Mouse (Mus musculus) stomach, postnatal 0 days (tissue): ENCODE results near the gene Kmt5a. TPM values are rescaled to one million over a fixed set of nuclear protein-coding genes. Genes with fewer than 3 reads are reported as not detected.

Experiments
- ATAC-seq: fragments of 200-750 bp; cut with Nextera tagmentation; 2 replicates; pipeline ENCODE4 v1.8.0; 2017; ENCODE audit not compliant: low FRiP score, low TSS enrichment
- DNase-seq: peaks from one replicate; pipeline ENCODE4 v3.0.0-alpha.2; 2016; ENCODE audit warnings: low spot score
- H3K27ac ChIP-seq: fragments of 300-500 bp; sonication (generic); replicated peaks from 2 replicates; pipeline ENCODE4 v1.5.1; 2014; ENCODE audit warnings: mild to moderate bottlenecking, control low read depth
- H3K27me3 ChIP-seq: fragments of 300-500 bp; sonication (generic); 2 replicates; pipeline ENCODE4 v1.6.1; 2014; ENCODE audit warnings: low read length; ENCODE audit not compliant: control insufficient read depth, insufficient read depth
- H3K36me3 ChIP-seq: fragments of 300-500 bp; sonication (generic); 2 replicates; pipeline ENCODE4 v1.6.1; 2014; ENCODE audit warnings: low read length, mixed read lengths; ENCODE audit not compliant: control insufficient read depth, insufficient read depth
- H3K4me1 ChIP-seq: fragments of 300-500 bp; sonication (generic); replicated peaks from 2 replicates; pipeline ENCODE4 v1.6.1; 2014; ENCODE audit warnings: antibody characterized with exemption; ENCODE audit not compliant: control insufficient read depth, insufficient read depth
- H3K4me2 ChIP-seq: fragments of 300-500 bp; sonication (generic); replicated peaks from 2 replicates; pipeline ENCODE4 v1.6.1; 2014; ENCODE audit warnings: low read depth, mild to moderate bottlenecking, control low read depth, moderate library complexity
- H3K4me3 ChIP-seq: fragments of 300-500 bp; sonication (generic); 2 replicates; pipeline ENCODE4 v1.5.1; 2014; ENCODE audit warnings: low read depth, low read length, control low read depth
- H3K9ac ChIP-seq: fragments of 300-500 bp; sonication (generic); 2 replicates; pipeline ENCODE4 v1.6.1; 2014; ENCODE audit warnings: mild to moderate bottlenecking, low read length, control low read depth, mixed read lengths
- H3K9me3 ChIP-seq: fragments of 300-500 bp; sonication (generic); 2 replicates; pipeline ENCODE4 v1.6.1; 2016; ENCODE audit warnings: low read length; ENCODE audit not compliant: control insufficient read depth
- CTCF ChIP-seq: IDR thresholded peaks from 2 replicates; pipeline ENCODE4 v1.5.1; 2016; ENCODE audit warnings: antibody characterized with exemption, low read depth, mild to moderate bottlenecking, moderate library complexity
- EP300 ChIP-seq: optimal IDR thresholded peaks from 2 replicates; pipeline ENCODE3; 2016; ENCODE audit warnings: antibody characterized with exemption
- WGBS: fragments of 180-500 bp; shearing (Covaris S2); extraction: QIAGEN DNeasy Blood & Tissue Kit; methylation state at CpG from one replicate; pipeline ENCODE4 v1.1.7; 2014; 5-methylcytosine and 5-hydroxymethylcytosine counted together
- polyA plus RNA-seq: library from polyadenylated mRNA; unstranded; fragments of >200 nt; fragmentation: Nextera tagmentation; extraction: Ambion mirVana; gene quantifications from 2 replicates; pipeline ENCODE4 v1.2.1, GENCODE M21; 2015

The Kmt5a gene
- polyA plus RNA-seq, 1 experiment from 2014 or later, result 64.1 TPM

- Histone ChIP-seq H3K9me3 (no peaks in the 10 kb centered on the region), H3K4me1 (no peaks in the 10 kb centered on the region), H3K4me3 (no peak overlapping the region), H3K27me3 (no peaks in the 10 kb centered on the region), H3K36me3 (peaks cover 6% of the 10 kb centered on the region), H3K4me2 (no peak overlapping the region), H3K9ac (no peak overlapping the region), H3K27ac (no peak overlapping the region)
- TF ChIP-seq CTCF, result no peak
- no peak for TF ChIP-seq EP300
- no peak for DNase-seq
- WGBS, result 80% methylated on average over 4 of the region's 4 CpGs
- no peak for ATAC-seq
These were observed 52.9 kb downstream of the Kmt5a start for GRCm38 (mm10) chr5:124492618-124493017.

GRCm38 (mm10) chr5:124493455-124493854 is 53.7 kb downstream of the Kmt5a start:
- Histone ChIP-seq H3K36me3 (peaks cover 12% of the 10 kb centered on the region), H3K27me3 (no peaks in the 10 kb centered on the region), H3K27ac (no peak overlapping the region), H3K9ac (no peak overlapping the region), H3K4me3 (no peak overlapping the region), H3K9me3 (no peaks in the 10 kb centered on the region), H3K4me1 (no peaks in the 10 kb centered on the region), H3K4me2 (no peak overlapping the region)
- no peak for DNase-seq
- ATAC-seq, result no peak
- TF ChIP-seq EP300, result no peak
- no peak for TF ChIP-seq CTCF
- 86% methylated on average over 11 of the region's 11 CpGs for WGBS

GRCm38 (mm10) chr5:124495547-124495946 is 55.8 kb downstream of the Kmt5a start:
- WGBS, result 54% methylated on average over 7 of the region's 7 CpGs
- H3K27ac ChIP-seq, result no peak overlapping the region
- H3K4me1 ChIP-seq, result no peaks in the 10 kb centered on the region
- DNase-seq (no peak), ATAC-seq (no peak)
- no peaks in the 10 kb centered on the region for H3K9me3 ChIP-seq
- peaks cover 12% of the 10 kb centered on the region for H3K36me3 ChIP-seq
- H3K27me3 ChIP-seq, result no peaks in the 10 kb centered on the region
- no peak overlapping the region for H3K9ac ChIP-seq
- no peak overlapping the region for H3K4me3 ChIP-seq
- no peak for TF ChIP-seq CTCF
- no peak for TF ChIP-seq EP300
- no peak overlapping the region for H3K4me2 ChIP-seq

GRCm38 (mm10) chr5:124496614-124497514 is 57.1 kb downstream of the Kmt5a start:
- H3K9me3 ChIP-seq, result no peaks in the 10 kb centered on the region
- no peak overlapping the region for H3K9ac ChIP-seq
- 50% methylated on average over 15 of the region's 15 CpGs for WGBS
- no peaks in the 10 kb centered on the region for H3K4me1 ChIP-seq
- peak; percentile 69 for DNase-seq
- H3K27ac ChIP-seq, result no peak overlapping the region
- TF ChIP-seq CTCF (no peak), EP300 (no peak)
- peak; percentile 68 for ATAC-seq
- peaks cover 10% of the 10 kb centered on the region; the same call in 1 of the 2 replicates for H3K36me3 ChIP-seq
- H3K27me3 ChIP-seq, result no peaks in the 10 kb centered on the region
- peak overlapping the region; percentile 27; the same call in 1 of the 2 replicates for H3K4me2 ChIP-seq
- H3K4me3 ChIP-seq, result no peak overlapping the region

- Histone ChIP-seq H3K27ac (peak overlapping the region; percentile 30; the same call in 1 of the 2 replicates), H3K9me3 (no peaks in the 10 kb centered on the region), H3K36me3 (peaks cover 10% of the 10 kb centered on the region; the same call in 1 of the 2 replicates), H3K4me1 (no peaks in the 10 kb centered on the region), H3K27me3 (no peaks in the 10 kb centered on the region), H3K4me3 (no peak overlapping the region), H3K4me2 (no peak overlapping the region), H3K9ac (no peak overlapping the region)
- WGBS, result 70% methylated on average over 9 of the region's 9 CpGs
- ATAC-seq (no peak), DNase-seq (no peak)
- TF ChIP-seq CTCF (no peak), EP300 (no peak)
These were observed 58.6 kb downstream of the Kmt5a start for GRCm38 (mm10) chr5:124498221-124498876.

- Histone ChIP-seq H3K4me2 (no peak overlapping the region), H3K9ac (no peak overlapping the region), H3K27me3 (no peaks in the 10 kb centered on the region), H3K4me3 (no peak overlapping the region), H3K9me3 (no peaks in the 10 kb centered on the region), H3K27ac (no peak overlapping the region), H3K36me3 (peaks cover 10% of the 10 kb centered on the region; the same call in 1 of the 2 replicates), H3K4me1 (no peaks in the 10 kb centered on the region)
- ATAC-seq (no peak), DNase-seq (no peak)
- WGBS, result 61% methylated on average over 5 of the region's 5 CpGs
- no peak for TF ChIP-seq EP300
- TF ChIP-seq CTCF, result no peak
These were observed 59.3 kb downstream of the Kmt5a start for GRCm38 (mm10) chr5:124499001-124499400.
